Mouse (Mus musculus): ENCODE measurements at regions not wholly inside any gene's neighbourhood (a gene's known extent, or its start where the extent isn't known, plus 50 kb on each side); places are given as distances from the start of the nearest gene placed in this dataset.
"Not testable (repeated sequence)": the region's sequence is repeated elsewhere in the genome, so short reads cannot be mapped to it uniquely, and the experiment has no call there.

DNA sequence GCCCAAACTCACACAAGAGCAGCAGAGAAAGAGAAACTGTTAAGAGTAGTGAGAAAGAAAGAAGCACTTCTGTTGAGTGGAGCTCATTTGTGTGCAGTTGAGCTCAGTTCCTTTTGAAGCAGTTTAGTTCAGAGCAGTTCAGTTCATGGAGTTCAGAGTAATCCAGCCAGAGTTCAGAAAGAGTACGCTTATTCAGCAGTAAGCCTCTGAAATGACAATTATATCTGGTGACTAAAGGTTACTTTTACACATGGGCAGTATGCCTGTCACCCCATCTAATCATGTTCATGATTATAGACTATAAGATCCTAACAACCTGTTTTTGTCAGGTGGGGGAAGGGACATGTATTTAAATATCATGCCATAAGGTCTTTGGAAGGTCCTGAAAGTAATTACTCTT lies 333.9 kb upstream of the Klf6 start:
- no peak for DNase-seq (ENCODE audit: low read depth, low spot score)

DNA sequence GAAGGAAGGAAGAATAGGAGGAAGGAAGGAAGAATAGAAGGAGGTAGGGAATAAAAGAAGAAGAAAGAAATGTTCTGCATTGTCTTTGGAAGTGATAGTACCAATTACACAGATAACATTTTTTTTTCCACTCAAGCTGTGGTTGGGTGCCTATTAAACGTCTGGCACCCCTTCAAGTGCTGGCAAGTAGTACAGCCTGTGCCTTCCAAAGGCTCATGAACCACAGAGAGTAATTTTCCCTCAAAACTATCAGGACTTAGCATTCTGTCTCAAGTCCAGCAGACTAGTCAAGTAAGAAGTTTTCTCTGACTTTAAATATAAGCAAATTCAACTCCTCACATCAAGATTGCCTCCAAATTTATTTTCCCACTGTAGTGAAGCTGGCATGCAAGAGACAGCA lies 321.0 kb upstream of the Klf6 start:
- DNase-seq (ENCODE audit: low read depth, low spot score), result no peak

DNA sequence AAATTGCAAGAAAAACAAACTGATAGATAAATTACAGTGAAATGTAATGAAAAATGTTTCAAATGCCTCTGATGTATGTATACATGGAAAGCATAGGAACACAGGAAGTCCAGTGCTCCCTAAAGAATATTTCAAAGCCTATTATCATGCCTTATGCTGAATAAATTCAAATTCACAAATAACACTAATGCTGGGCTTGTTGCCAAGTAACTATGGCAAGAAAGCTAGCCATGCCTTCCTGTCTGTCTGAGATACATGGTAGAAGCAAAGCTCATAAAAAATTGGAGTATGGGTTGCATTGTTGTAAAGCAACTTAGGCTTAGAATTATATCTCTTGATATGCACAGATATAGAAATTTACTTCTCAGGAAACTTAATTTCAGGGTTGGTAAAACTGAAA lies 315.8 kb upstream of the Klf6 start:
- no peak for DNase-seq (ENCODE audit: low read depth, low spot score)

DNA sequence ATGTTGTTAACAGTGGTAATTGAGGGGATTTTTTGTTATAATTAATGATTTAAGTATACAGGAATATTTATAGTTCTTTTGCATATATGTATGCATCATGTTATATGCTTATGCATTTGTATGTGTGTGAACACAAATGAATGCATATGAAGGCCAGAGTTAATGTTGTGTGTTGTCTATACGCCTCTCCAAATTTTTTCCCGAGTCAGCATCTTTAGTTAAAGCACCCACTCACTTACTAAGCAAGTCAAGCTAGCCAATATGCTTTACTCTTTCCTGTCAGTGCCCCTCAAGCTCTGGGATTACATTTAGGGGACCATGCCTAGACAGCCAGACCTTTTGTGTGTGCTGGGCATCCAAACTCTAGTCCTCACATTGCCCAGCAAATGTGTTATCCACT lies 315.3 kb upstream of the Klf6 start:
- no peak for DNase-seq (ENCODE audit: low read depth, low spot score)

DNA sequence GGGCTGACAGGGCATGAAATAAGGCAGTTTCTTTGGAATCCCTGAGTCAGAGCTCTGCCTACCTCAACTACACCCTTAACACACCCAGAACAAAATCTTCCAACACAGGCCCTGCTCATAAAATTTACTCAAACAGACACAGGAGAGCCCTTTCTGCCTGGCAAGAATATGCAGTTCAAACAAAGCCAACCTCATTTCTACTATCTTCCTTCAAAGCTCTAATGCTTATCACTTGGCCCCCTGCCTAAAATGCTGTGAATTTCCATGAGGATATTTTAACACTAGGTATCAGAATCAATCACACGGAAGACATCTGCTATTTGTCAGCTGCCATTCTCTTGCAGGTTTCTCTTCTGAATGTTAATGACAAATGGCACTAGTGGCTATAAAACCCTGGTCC lies 314.3 kb upstream of the Klf6 start:
- DNase-seq (ENCODE audit: low read depth, low spot score), result no peak

DNA sequence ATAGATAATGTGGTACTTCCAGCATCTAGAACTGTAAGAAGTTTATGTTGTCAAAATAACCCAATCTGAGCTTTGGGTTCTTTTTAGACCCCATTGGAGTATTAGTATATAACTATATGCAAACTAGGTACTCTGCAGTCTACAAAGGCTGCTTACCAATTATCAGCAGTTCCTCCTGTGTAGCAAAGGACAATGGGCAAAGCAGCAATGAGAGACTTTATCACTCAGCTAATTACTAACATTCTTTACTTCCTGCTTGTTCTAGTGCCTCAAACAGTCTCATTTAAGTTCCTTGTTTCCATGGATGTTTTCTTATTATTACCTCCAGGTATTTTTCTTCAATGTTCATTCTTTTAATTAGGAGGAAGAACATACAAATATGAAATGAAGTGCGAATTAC lies 312.5 kb upstream of the Klf6 start:
- no peak for DNase-seq (ENCODE audit: low read depth, low spot score)

DNA sequence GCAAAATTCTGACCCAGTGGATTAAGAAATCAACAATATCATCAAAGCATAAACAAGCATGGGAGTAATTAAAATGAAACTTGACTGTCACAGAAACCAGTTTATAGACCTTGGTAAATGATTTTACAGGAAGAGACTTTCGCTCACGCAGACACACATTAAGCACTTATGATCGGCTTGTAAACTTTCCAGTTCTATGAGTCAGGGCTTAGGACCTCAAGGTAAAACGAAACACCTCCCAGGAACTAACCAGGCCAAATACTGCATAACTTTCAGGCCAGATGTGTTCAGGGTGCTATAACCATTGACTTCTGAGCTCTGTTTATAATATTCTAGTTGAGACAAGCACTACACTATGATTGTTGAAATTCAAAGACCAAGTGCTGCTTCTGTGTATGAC lies 312.1 kb upstream of the Klf6 start:
- DNase-seq (ENCODE audit: low read depth, low spot score), result no peak

DNA sequence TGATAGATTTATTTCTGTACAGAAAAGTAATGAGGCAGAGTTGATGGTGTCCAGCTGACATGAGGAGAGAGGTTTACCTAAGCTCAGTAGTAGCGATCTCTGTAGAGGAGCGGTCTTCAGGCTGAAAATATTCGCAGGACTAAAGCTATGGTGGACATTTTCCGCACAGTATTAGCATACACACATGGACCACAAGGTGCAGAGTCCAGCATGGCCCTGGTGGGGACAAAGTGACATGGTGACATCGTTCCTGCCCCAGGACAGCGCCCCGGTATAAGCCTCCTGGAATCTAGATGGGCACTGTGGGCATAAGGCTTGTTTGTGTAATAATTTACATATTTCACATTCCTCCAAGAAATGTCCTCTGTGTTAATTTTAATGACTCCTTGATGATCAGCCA lies 311.5 kb upstream of the Klf6 start:
- DNase-seq (ENCODE audit: low read depth, low spot score), result no peak

DNA sequence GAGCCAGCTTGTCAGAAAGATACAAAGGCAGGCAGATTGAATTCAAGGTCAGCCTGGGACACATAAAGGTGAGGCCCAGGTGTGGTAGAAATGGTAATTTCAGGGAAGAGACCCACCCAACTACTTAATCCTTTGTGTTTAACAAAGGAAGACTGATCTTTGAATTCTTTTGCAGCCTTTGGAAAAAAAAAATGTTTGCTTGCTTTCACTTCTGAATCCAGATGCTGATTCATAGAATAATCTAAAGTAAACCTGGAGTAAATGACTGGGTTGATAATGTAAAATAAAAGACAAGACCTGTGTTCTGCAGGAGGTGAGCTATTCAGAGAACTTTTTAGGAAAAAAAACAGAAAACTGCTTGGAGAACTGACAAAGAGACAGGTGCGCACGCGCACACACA lies 310.9 kb upstream of the Klf6 start:
- DNase-seq (ENCODE audit: low read depth, low spot score), result no peak

DNA sequence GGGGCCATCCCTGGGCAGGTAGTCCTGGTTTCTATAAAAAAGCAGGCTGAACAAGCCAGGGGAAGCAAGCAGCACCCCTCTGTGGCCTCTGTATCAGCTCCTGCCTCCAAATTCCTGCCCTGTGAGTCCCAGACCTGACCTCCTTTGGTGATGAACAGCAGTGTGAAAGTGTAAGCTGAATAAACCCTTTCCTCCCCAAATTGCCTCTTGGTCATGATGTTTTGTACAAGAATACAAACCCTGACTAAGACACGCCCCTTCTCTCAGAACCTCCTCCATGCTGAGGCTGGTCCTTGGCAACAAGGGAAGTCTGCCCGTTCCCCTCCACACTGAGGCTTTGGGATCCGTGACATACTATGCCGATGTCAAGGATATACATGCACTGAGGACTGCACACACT lies 310.2 kb upstream of the Klf6 start:
- no peak for DNase-seq (ENCODE audit: low read depth, low spot score)

DNA sequence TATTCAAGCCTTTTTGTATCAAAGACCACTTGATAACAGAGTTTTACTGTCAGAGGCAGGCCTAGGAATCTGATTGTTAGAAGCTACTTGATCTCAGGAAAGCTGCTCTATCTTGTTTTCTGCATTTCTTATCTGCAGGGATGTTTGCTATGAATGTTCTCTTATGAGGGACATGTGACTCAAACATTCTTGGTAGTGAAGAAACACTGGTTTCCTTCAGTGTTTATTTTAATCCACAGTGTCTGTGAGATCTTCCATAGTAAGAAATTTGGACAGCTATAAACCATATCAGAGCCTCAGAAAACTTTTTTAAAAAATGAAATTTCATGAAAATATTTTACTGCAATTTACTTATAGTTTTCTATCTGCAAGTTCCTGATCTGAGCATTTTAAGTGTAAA lies 307.8 kb upstream of the Klf6 start:
- DNase-seq (ENCODE audit: low read depth, low spot score), result no peak

DNA sequence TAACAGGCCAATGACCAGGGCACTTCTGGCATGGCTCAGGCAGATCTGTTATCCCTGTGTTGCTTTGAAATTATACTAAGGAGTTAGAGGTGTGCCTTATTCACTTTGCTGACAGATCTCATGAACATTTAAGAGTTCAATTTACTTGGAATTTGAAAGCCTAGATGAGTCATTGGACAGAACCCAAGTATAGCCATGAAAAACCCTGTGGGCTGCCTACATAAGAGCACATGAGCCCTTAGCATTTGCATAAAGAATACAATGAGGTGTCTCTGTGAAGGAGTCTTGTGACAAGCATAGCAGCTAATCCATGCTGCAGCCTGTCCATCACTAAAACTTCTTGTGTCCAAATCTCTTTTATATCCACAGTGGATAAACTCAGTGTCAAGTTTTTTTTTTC lies 303.2 kb upstream of the Klf6 start:
- DNase-seq (ENCODE audit: low read depth, low spot score), result peak; percentile 32

DNA sequence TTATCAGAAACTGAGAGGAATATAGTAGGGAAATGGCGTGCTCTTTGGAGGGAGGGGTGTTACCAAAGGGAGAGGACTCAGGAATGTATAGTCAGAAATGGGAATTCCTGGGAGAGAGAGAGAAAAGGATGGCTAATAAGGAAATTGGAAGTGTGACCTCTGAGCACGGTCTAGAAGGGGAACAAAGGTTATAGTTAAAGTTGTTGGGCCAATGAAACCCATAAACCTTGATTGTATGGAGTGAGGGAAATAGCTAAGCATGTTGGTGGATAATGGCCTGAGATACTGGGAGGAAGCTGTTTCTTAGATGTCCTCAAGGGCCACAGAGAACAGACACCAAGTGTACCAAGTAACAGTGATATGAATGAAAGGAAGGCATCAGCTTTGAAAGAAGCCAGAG lies 294.8 kb upstream of the Klf6 start:
- DNase-seq (ENCODE audit: low read depth, low spot score), result no peak

DNA sequence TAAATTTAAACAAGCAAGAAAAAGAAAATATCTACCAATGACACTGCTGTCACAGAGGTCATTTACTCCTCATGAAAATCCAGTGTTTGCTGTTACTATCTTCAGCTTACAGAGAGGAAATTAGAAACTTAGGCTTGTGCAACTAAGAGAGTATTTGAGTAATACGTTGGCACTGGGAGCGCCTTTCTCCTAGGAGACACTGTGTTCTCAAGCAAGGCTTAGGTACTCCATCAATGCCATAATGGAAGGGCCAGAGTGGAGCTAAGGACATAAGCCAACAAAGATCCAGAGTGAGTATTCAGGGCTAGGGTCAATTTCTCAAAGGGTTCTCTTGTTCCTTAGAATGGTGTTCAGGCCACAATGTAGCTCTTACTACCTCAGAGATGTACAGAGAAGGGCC lies 294.4 kb upstream of the Klf6 start:
- no peak for DNase-seq (ENCODE audit: low read depth, low spot score)

DNA sequence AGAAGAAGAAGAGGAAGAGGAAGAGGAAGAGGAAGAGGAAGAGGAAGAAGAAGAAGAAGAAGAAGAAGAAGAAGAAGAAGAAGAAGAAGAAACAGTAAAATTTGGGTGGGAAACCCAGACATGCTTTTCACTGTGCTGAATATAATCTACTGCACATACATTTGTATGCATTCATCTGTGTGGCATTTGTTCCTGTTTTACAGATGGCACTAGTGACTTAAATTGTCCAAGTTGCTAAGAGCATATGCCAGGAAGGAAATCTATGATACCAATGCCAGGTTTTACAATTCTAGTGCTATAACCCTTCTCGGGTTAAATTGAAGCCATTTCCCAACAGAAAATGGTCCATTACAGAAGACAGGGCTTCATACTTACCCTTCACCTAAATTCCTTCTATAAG lies 291.7 kb upstream of the Klf6 start:
- DNase-seq (ENCODE audit: low read depth, low spot score), result peak; percentile 36

DNA sequence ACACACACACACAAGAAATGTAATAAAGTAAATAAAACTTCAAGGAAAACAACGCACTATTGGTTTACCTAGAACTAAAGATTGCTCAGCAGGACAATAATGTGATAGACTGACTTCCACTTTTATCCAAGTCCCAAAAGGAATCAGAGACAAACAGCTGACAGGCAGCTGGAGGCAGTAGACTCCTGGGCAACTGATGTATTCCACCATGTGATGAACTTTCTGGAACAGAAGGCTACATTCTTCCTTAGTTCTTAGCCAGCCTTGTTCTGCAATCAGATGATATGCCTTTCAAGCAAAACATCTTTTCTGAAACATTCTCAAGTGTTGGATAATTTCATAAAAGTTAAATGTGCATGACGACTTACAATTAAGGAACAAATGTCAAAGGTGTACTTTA lies 290.9 kb upstream of the Klf6 start:
- no peak for DNase-seq (ENCODE audit: low read depth, low spot score)

DNA sequence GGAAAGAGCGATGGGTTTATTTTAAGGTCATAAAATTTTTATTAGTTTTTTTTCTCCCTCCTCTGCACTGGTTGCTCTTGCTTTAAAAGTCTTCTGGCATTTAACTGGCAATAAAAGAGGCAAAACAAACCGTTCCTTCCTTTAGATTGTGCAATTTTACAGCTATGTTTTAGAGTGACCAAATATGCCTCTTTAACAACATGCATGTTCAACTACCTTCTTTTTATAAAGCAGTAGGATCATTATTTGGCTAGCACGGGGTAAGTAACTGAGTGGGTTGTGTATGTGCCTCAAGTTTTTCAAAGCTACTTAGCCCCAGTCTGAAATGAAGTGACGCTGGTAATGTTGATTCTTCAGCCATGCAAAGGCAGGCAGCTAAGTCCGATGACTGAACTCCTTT lies 284.7 kb upstream of the Klf6 start:
- no peak for DNase-seq (ENCODE audit: low read depth, low spot score)

DNA sequence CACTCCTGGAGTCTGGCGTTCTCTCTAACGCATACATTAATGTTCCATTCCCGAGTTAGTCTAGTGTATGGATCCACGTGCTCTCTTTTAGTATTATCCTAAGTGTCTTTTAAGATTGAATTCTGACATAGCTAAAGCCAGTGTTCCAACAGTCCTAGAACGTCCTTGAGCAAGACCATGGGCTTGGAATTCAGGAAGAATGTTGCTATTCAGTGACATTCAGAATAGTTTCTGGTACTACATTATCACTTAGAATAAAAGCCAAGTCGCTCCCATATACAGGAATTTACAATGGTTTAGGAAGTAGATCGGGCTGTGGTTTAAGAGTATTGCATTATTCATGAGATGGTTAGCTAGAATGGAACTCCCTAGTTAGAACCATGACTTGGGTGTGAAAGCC lies 277.6 kb upstream of the Klf6 start:
- DNase-seq (ENCODE audit: low read depth, low spot score), result not testable (repeated sequence)

DNA sequence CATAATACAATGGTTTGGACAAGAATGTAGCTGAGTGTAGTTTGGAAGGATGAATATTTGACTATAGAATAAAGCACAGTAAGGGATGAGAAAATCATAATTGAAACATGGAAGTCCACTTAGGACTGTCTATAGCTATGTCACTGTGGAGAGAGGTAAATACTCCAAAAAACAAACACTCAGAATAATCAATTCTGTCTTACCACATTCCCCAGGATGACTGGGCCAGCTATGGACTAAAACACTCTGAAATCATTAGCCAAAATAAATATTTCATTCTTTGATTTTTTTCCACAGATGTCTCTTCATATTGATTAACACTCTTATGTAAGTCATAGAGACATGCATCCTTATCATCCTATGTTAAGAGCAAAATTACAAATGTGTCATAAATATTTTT lies 274.1 kb upstream of the Klf6 start:
- DNase-seq (ENCODE audit: low read depth, low spot score), result no peak

DNA sequence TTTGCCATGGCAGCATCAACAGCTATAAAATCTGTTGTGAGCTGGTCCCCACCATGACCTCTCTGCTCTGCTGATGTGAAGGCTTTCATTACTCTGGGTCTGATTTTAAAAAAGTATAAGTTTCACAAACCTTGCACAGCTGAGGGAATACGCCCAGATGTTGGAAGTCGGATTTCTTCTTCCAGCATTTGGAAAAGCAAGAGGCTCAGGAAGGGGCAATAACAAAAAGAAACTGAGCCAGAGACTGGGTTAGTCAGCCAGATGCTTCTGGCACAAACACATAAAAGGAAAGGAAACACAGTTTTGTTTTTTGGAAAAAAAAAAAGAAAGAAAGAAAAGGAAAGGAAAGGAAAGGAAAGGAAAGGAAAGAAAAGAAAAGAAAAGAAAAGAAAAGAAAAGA lies 270.0 kb upstream of the Klf6 start:
- DNase-seq (ENCODE audit: low read depth, low spot score), result no peak

DNA sequence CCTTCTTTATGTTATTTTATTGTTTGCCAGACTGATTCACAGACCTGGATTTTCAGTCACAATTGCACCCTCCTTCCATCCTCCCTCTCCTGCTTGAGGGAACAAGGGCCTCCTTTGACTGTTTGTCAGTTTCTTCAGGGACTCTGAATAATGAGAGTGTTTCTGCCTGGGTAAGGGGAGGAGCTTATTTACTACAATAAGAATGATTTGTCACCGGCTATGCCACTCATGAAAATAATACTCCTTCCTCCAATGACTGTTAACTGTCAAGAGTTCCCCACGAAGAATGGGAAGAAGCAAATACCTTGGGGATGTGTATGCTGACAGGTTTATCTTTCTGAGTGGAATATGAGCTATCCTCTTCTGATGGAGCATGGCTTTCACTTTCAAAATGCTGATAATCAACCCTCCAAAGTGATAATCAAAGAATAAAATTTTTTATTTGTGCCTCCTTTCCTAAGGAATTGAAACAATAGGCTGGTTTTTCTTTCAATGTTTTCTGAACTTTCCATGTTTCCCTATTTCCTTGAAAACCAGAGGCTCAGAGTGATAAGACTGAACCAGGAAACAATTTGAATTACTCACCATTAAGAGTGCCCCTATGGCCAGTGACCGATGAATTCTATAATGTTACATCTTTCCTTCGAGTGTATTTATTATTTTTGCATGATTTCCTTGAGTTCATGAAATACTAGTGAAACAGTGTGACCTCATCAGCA lies 269.3 kb upstream of the Klf6 start:
- DNase-seq (ENCODE audit: low read depth, low spot score), result no peak

DNA sequence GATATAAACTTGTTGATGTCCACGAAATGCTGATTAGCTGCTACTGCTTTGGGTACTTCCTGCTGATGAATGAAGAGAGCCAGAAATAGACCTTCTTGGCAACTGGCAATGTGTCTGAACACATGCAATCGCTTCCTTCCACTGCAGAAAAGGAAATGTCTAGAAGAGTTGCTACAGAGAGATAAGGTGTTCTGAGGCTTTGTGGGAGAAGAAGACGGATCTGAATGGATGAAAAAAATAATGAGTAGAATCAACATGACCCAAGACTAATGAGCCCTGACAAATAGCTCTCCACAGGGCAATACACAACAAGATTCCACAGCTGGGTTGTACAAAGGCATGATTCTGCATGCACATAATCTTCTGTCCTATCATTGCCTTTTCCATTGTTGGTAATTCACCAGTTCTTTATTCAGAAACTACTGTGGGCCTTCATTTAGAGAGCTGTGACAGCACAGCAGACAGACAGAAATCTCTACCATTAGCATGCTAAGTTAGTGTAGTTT lies 268.7 kb upstream of the Klf6 start:
- peak; percentile 38 for DNase-seq (ENCODE audit: low read depth, low spot score)

DNA sequence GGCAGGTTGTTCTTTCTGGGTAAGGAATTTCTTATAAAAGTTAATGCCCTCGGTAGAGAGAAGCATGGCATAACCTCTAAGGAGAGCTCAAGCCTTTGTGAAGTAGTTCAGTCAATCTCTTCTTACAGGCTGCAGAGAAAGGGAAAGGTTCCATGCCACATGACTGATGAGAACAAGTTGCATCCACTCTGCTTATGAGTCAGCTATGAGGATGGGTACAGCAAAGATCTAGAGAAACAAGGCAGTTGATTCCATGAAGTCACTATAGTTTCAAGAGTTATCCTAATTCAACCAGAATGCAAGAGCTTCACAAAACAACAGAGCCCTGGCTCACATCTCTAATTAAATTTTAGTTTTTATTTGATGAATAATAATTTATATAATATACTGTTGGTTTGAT lies 259.6 kb upstream of the Klf6 start:
- DNase-seq (ENCODE audit: low read depth, low spot score), result no peak

DNA sequence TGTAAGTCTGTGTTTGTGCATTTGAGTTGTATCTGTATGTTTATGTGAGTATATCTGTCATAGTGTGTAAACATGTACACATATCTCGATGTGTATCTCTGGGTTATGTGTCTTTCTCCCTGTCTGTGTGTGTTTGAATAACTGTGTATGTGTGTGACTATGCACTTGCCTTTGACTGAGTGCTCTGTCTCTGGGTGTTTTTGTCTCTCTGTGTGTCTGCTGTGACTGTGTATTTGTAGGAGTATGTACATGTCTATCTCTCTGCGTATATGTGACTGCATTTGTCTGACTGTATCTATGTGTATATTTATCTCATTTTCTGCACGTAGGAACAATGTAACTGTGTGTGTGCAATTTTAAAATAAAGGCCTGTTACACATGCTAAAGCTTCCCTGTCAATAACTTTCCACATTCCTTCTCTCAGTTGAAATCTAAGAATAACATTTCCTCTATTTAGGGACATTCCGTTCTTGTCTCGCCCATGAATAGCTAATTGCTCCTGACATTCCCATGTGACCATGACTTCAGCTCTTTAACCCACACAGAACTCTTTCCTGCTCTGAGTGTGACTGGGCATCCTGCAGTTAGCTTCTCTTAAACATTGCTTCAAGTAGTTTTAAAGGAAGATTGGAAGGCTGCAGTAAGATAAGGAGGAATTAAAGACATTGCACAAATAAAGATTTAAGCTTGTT lies 257.2 kb upstream of the Klf6 start:
- peak; percentile 38 for DNase-seq (ENCODE audit: low read depth, low spot score)
